Mouse (Mus musculus): ENCODE results near the gene Aoc2.

Aoc2 gene

GRCm38 (mm10) chr11:101324763-101325162 is at the start of gene Aoc2:
Gene Aoc2, plus strand, starts transcription at chr11:101325063.
- DNase-seq (ENCODE audit: low spot score) = no peak

GRCm38 (mm10) chr11:101275309-101275708 is 49.6 kb upstream of the Aoc2 start:
- no peak for DNase-seq (ENCODE audit: low spot score)

GRCm38 (mm10) chr11:101276319-101277070 is 48.4 kb upstream of the Aoc2 start:
- DNase-seq (ENCODE audit: low spot score) = no peak

- peak; percentile 39 for DNase-seq (ENCODE audit: low spot score)
Observed at GRCm38 (mm10) chr11:101277381-101278222, 47.3 kb upstream of the Aoc2 start.

GRCm38 (mm10) chr11:101278223-101279192 is 46.4 kb upstream of the Aoc2 start, which contains the start of the genes Cntd1 and Coa3:
Gene Cntd1, plus strand, starts transcription at chr11:101279012.
Gene Coa3, minus strand, starts transcription at chr11:101279114.
- DNase-seq (ENCODE audit: low spot score) = peak; percentile 84

- DNase-seq (ENCODE audit: low spot score) = no peak
Observed at GRCm38 (mm10) chr11:101279193-101279569, 45.7 kb upstream of the Aoc2 start.

- no peak for DNase-seq (ENCODE audit: low spot score)
Observed at GRCm38 (mm10) chr11:101280837-101281236, 44.0 kb upstream of the Aoc2 start.

GRCm38 (mm10) chr11:101282896-101283295 is 42.0 kb upstream of the Aoc2 start:
- no peak for DNase-seq (ENCODE audit: low spot score)

- no peak for DNase-seq (ENCODE audit: low spot score)
Observed at GRCm38 (mm10) chr11:101283805-101284204, 41.1 kb upstream of the Aoc2 start.

GRCm38 (mm10) chr11:101287306-101287705 is 37.6 kb upstream of the Aoc2 start:
- peak; percentile 32 for DNase-seq (ENCODE audit: low spot score)

- no peak for DNase-seq (ENCODE audit: low spot score)
Observed at GRCm38 (mm10) chr11:101291231-101291630, 33.6 kb upstream of the Aoc2 start.

GRCm38 (mm10) chr11:101295191-101295590 is 29.7 kb upstream of the Aoc2 start:
- no peak for DNase-seq (ENCODE audit: low spot score)

GRCm38 (mm10) chr11:101300881-101301280 is 24.0 kb upstream of the Aoc2 start:
- no peak for DNase-seq (ENCODE audit: low spot score)

GRCm38 (mm10) chr11:101301299-101302003 is 23.4 kb upstream of the Aoc2 start:
- DNase-seq (ENCODE audit: low spot score) = no peak

GRCm38 (mm10) chr11:101302004-101302798 is 22.7 kb upstream of the Aoc2 start, which contains the start of gene Becn1:
Gene Becn1, minus strand, starts transcription at chr11:101302286.
- DNase-seq (ENCODE audit: low spot score) = peak; percentile 98

- DNase-seq (ENCODE audit: low spot score) = no peak
Observed at GRCm38 (mm10) chr11:101307744-101308143, 17.1 kb upstream of the Aoc2 start.

- DNase-seq (ENCODE audit: low spot score) = no peak
Observed at GRCm38 (mm10) chr11:101311083-101311482, 13.8 kb upstream of the Aoc2 start.

GRCm38 (mm10) chr11:101312150-101312549 is 12.7 kb upstream of the Aoc2 start:
- no peak for DNase-seq (ENCODE audit: low spot score)

- no peak for DNase-seq (ENCODE audit: low spot score)
Observed at GRCm38 (mm10) chr11:101314567-101314966, 10.3 kb upstream of the Aoc2 start.

- no peak for DNase-seq (ENCODE audit: low spot score)
Observed at GRCm38 (mm10) chr11:101315082-101315650, 9.7 kb upstream of the Aoc2 start.

Data from layer of hippocampus, adult 11-12 months (tissue).